Mouse (Mus musculus) kidney, adult 2 months (tissue): Measurements from ENCODE around the gene Ccr8.

Experiments used
- CTCF ChIP-seq: fragments of 200-500 bp; conservative IDR thresholded peaks from 2 replicates; pipeline ENCODE4 v1.5.1; 2011; ENCODE audit warnings: low read depth, mild to moderate bottlenecking, control low read depth, low read length, moderate library complexity, mixed read lengths; ENCODE audit not compliant: insufficient read depth, insufficient read length
- POLR2A ChIP-seq: fragments of 200-500 bp; IDR thresholded peaks from one replicate; pipeline ENCODE4 v1.6.1; 2011; ENCODE audit warnings: low read depth, low read length, control low read depth

GRCm38 (mm10) chr9:120134529-120135160 is 42.7 kb downstream of the Ccr8 start:
- no peak for TF ChIP-seq CTCF
- TF ChIP-seq POLR2A, result no peak
